Mouse (Mus musculus): ENCODE results near the gene Pnkp. TPM values are rescaled to one million over a fixed set of nuclear protein-coding genes. Genes with fewer than 3 reads are reported as not detected.
A peak's percentile ranks its signal among the peaks of the same experiment; 100 is the strongest.

Gene Pnkp
- polyA plus RNA-seq, 1 experiment from 2014 or later = 43.2 TPM

- H3K27me3 ChIP-seq = no peaks in the 10 kb centered on the region
- no peak for TF ChIP-seq CTCF (IDR thresholded peaks at IDR 0.05)
- DNase-seq (ENCODE audit: low read depth, low spot score) (no peak), ATAC-seq (no peak)
- in situ Hi-C loops (cut with MboI; ENCODE audit: low pct_unique_long_range_greater_than_20kb) = loop anchor here (10.0 kb wide), 1 partner anchor 60 kb away; no protein-coding TSS in a partner anchor
- ChIA-PET POLR2A (no interaction called here), CTCF (interaction anchor here (4.1 kb wide), 1 partner anchor 35 kb away, joined by 15 read pairs; the partner anchor contains the start of gene Ap2a1)
Measured at GRCm38 (mm10) chr7:44895206-44895592, 38.3 kb downstream of the Pnkp start.

- DNase-seq (ENCODE audit: low read depth, low spot score) = peak; percentile 80
- ChIA-PET POLR2A (interaction anchor here (0.6 to 1.3 kb wide), 4 partner anchors 13 to 57 kb away, joined by 3 to 5 read pairs (median 3); partner anchors contain the start of gene Ap2a1), CTCF (interaction anchor here (1.0 to 4.1 kb wide), 3 partner anchors 9 to 35 kb away, joined by 4 to 15 read pairs (median 7); partner anchors contain the start of gene Ap2a1)
- no peak for TF ChIP-seq CTCF (IDR thresholded peaks at IDR 0.05)
- ATAC-seq = peak; percentile 55
- H3K27me3 ChIP-seq = no peaks in the 10 kb centered on the region
- in situ Hi-C loops (cut with MboI; ENCODE audit: low pct_unique_long_range_greater_than_20kb) = loop anchor here (10.0 kb wide), 1 partner anchor 59 kb away; no protein-coding TSS in a partner anchor
Measured at GRCm38 (mm10) chr7:44895593-44896434, 38.9 kb downstream of the Pnkp start, which contains the start of gene Fuz. TSS of gene Fuz (plus strand) at chr7:44896079.

- ChIA-PET CTCF (interaction anchor here (1.0 to 4.1 kb wide), 3 partner anchors 9 to 36 kb away, joined by 4 to 15 read pairs (median 7); partner anchors contain the start of gene Ap2a1), POLR2A (interaction anchor here (0.6 to 1.3 kb wide), 5 partner anchors 12 to 58 kb away, joined by 3 to 5 read pairs (median 3); partner anchors contain the start of gene Ap2a1)
- DNase-seq (ENCODE audit: low read depth, low spot score) (no peak), ATAC-seq (no peak)
- no peak for TF ChIP-seq CTCF (IDR thresholded peaks at IDR 0.05)
- in situ Hi-C loops (cut with MboI; ENCODE audit: low pct_unique_long_range_greater_than_20kb) = loop anchor here (10.0 kb wide), 1 partner anchor 58 kb away; no protein-coding TSS in a partner anchor
- H3K27me3 ChIP-seq = no peaks in the 10 kb centered on the region
Measured at GRCm38 (mm10) chr7:44896499-44896898, 39.6 kb downstream of the Pnkp start.

DNA sequence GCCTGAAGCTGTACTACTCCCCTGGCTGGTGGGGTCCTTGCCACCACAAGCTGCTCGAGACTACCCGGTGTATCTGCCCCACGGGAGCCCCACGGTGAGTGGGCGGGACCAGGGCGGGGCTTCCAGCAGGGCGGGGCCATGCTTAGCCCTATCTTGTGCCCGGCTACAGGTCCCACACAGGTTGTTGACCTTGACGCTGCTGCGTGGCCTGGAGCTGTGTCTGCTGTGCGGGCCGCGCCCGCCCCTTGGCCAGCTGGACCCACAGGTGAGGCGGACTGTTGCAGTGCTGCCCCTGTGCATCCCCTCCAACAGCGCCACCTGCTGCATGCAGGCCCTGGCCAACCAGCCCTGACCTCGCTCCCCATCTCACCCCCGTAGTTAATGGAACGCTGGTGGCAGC lies 41.7 kb downstream of the Pnkp start:
- POLR2A ChIA-PET = interaction anchor here (0.7 kb wide), 1 partner anchor 53 kb away, joined by 3 read pairs; no protein-coding TSS in a partner anchor
- DNase-seq (ENCODE audit: low read depth, low spot score) = no peak
- in situ Hi-C loops (cut with MboI; ENCODE audit: low pct_unique_long_range_greater_than_20kb) = loop anchor here (10.0 kb wide), 1 partner anchor 56 kb away; no protein-coding TSS in a partner anchor
- no peak for TF ChIP-seq CTCF (IDR thresholded peaks at IDR 0.05)
- CTCF ChIA-PET = interaction anchor here (0.9 kb wide), 1 partner anchor 38 kb away, joined by 3 read pairs; no protein-coding TSS in a partner anchor
- no peaks in the 10 kb centered on the region for H3K27me3 ChIP-seq
- ATAC-seq = no peak

DNA sequence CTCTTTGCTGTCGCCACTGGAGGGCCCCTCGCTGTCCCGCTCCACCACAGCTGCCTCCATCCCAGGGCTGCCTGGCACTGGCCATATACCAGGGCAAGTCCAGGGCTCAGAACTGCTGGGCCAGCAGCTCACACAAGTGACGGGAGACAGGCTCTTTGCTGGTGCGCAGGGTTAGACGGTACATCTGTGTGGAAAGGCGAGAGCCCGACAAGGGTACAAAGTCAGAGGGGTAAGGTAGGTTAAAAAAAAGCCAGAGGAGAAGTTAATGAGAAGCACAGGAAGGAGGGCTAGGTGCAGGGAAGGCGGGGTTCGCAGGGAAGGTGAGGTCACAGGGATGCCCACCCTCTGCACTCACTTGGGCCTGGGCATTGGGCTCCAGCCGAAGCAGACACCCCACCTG lies 43.7 kb downstream of the Pnkp start:
- in situ Hi-C loops (cut with MboI; ENCODE audit: low pct_unique_long_range_greater_than_20kb) = no loop called here
- no peak for TF ChIP-seq CTCF (IDR thresholded peaks at IDR 0.05)
- DNase-seq (ENCODE audit: low read depth, low spot score) (no peak), ATAC-seq (no peak)
- ChIA-PET CTCF (no interaction called here), POLR2A (interaction anchor here (1.3 kb wide), 1 partner anchor 51 kb away, joined by 3 read pairs; no protein-coding TSS in a partner anchor)
- H3K27me3 ChIP-seq = no peaks in the 10 kb centered on the region

DNA sequence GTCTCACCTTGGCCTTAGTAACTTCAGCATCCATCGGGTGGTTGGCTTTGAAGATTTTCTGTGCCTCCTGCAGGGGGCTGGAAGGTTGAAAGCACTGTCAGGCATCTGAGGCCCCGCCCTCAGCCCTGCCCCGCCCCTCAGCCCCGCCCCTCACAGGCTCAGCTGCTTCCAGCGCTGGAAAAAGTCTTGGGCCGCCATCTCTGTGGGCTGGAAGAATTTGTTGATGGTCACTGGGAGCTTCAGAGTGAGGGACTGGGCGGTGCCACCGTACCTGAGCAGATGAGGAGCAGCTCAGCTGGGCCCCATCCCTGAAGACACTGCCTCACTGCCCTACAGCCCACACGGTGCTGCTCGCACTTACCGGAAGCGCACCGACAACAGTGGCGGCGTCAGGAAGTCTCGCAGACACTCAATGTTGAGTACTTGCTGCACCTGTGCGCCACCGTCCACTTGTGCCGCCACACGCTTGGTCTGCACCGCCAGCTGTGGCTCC lies 44.3 kb downstream of the Pnkp start:
- in situ Hi-C loops (cut with MboI; ENCODE audit: low pct_unique_long_range_greater_than_20kb) = no loop called here
- DNase-seq (ENCODE audit: low read depth, low spot score) = no peak
- H3K27me3 ChIP-seq = no peaks in the 10 kb centered on the region
- POLR2A ChIA-PET = no interaction called here
- no peak for TF ChIP-seq CTCF (IDR thresholded peaks at IDR 0.05)
- CTCF ChIA-PET = no interaction called here
- no peak for ATAC-seq

DNA sequence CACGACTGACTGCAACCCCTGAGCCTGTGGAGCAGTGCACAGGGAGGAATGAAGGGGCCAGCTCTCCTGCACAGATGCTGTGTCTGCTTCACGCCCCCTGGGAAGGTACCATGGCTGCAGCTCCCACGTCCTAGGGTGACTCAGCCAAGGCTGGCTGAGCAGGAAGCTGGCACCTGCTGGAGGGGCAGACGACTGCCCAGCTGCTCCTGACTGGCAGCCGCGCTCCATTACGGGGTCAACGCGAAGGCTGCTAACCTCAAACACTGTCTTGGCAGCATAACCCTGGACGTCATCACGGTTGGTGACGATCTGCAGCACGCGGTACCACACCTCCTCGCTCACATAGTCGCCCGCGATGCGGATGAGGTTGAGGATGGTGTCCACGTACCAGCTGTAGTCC lies 48.5 kb downstream of the Pnkp start:
- no peak for TF ChIP-seq CTCF (IDR thresholded peaks at IDR 0.05)
- in situ Hi-C loops (cut with MboI; ENCODE audit: low pct_unique_long_range_greater_than_20kb) = no loop called here
- ChIA-PET POLR2A (interaction anchor here (1.6 kb wide), 1 partner anchor 13 kb away, joined by 3 read pairs; the partner anchor contains the start of gene Med25), CTCF (interaction anchor here (1.4 kb wide), 2 partner anchors 9 to 12 kb away, joined by 3 to 4 read pairs; no protein-coding TSS in a partner anchor)
- DNase-seq (ENCODE audit: low read depth, low spot score) (peak; percentile 64), ATAC-seq (peak; percentile 64)
- H3K27me3 ChIP-seq = no peaks in the 10 kb centered on the region

DNA sequence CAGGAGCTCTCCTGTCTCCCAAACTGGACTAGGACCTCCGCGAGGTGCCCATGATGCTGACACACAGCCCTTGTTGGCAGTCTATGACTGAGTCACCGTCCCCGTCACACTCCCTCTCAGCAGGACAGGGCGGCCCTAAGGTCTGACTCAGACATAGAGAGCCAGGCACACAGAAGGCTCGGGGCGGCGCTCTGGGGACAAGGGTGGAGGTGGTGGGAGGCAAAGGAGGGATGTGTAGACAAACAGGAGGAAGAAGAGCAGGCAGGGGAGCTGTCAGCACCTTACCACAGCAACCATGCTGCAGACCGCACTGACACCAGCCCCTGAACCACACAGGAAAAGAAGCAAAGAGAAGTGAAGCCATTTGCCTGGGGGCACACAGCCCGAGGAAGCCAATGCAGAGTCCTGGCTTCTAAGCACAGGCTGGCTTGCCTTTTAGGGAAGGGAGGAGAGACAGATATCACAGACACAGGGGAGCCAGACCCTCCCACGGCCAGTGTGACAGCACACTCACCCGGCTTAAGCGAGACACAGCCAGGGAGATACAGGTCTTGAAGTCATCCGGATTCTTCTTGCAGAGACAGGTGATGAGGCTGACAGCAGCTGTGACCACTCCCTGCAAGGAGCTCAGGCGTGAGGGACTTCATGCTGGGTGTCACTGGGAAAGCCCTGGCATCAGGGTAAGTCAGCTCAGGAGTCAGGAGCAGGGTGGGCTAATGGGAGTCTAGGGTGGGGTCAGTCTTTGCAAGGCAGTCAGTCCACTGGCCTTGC lies 52.0 kb downstream of the Pnkp start:
- no peak for TF ChIP-seq CTCF (IDR thresholded peaks at IDR 0.05)
- peak; percentile 75 for ATAC-seq
- H3K27me3 ChIP-seq = no peaks in the 10 kb centered on the region
- DNase-seq (ENCODE audit: low read depth, low spot score) = peak; percentile 41
- ChIA-PET POLR2A (interaction anchor here (0.7 to 2.0 kb wide), 3 partner anchors 12 to 17 kb away, joined by 3 to 6 read pairs (median 4); partner anchors contain the start of gene Med25), CTCF (no interaction called here)
- in situ Hi-C loops (cut with MboI; ENCODE audit: low pct_unique_long_range_greater_than_20kb) = no loop called here

Other genes starting within 250 kb of the Pnkp start
- 0.31 TPM for gene Myh14, start 186.3 kb upstream of the Pnkp start, polyA plus RNA-seq (2021)
- not detected for gene Izumo2, start 148.4 kb upstream of the Pnkp start, polyA plus RNA-seq (2021)
- 51.5 TPM for gene Vrk3, start 108.7 kb upstream of the Pnkp start, polyA plus RNA-seq (2021)
- 1.8 TPM for gene Zfp473, start 106.1 kb upstream of the Pnkp start, polyA plus RNA-seq (2021)
- 48.7 TPM for gene Nup62, start 41.1 kb upstream of the Pnkp start, polyA plus RNA-seq (2021)
- 2.2 TPM for gene Il4i1, start 40.8 kb upstream of the Pnkp start, polyA plus RNA-seq (2021)
- gene Atf5, start 40.5 kb upstream of the Pnkp start, polyA plus RNA-seq (2021) = 76.6 TPM
- gene Akt1s1, start 8.1 kb upstream of the Pnkp start, polyA plus RNA-seq (2021) = 99.9 TPM
- 59.1 TPM for gene Tbc1d17, start 8.1 kb upstream of the Pnkp start, polyA plus RNA-seq (2021)
- 308 TPM for gene Ptov1, start 12.6 kb downstream of the Pnkp start, polyA plus RNA-seq (2021)
- 96.8 TPM for gene Med25, start 35.6 kb downstream of the Pnkp start, polyA plus RNA-seq (2021)
- 16.9 TPM for gene Fuz, start 38.9 kb downstream of the Pnkp start, polyA plus RNA-seq (2021)
- 104 TPM for gene Ap2a1, start 72.4 kb downstream of the Pnkp start, polyA plus RNA-seq (2021)
- gene Tsks, start 86.1 kb downstream of the Pnkp start, polyA plus RNA-seq (2021) = 0.06 TPM
- 22.1 TPM for gene Cpt1c, start 117.7 kb downstream of the Pnkp start, polyA plus RNA-seq (2021)
- gene Prmt1, start 129.4 kb downstream of the Pnkp start, polyA plus RNA-seq (2021) = 514 TPM
- 108 TPM for gene Irf3, start 140.5 kb downstream of the Pnkp start, polyA plus RNA-seq (2021)
- 19.9 TPM for gene Bcl2l12, start 141.6 kb downstream of the Pnkp start, polyA plus RNA-seq (2021)
- gene Scaf1, start 159.2 kb downstream of the Pnkp start, polyA plus RNA-seq (2021) = 80.3 TPM
- gene Rras, start 160.8 kb downstream of the Pnkp start, polyA plus RNA-seq (2021) = 78.9 TPM
- gene Prr12, start 195.7 kb downstream of the Pnkp start, polyA plus RNA-seq (2021) = 35.8 TPM
- gene Nosip, start 205.3 kb downstream of the Pnkp start, polyA plus RNA-seq (2021) = 77.4 TPM
- 38.6 TPM for gene Prrg2, start 205.5 kb downstream of the Pnkp start, polyA plus RNA-seq (2021)
- 21.7 TPM for gene Rcn3, start 235.1 kb downstream of the Pnkp start, polyA plus RNA-seq (2021)
- gene Fcgrt, start 246.7 kb downstream of the Pnkp start, polyA plus RNA-seq (2021) = 22.2 TPM